Mouse (Mus musculus) bone marrow macrophage, adult 2 months (primary cell): ENCODE measurements around the gene Acsl3.

ENCODE experiments used
- CTCF ChIP-seq: IDR thresholded peaks from 2 replicates; pipeline ENCODE4 v1.5.1; 2012; ENCODE audit warnings: low read depth, mild to moderate bottlenecking, low read length, moderate library complexity
- POLR2A ChIP-seq: IDR thresholded peaks from 2 replicates; pipeline ENCODE4 v1.6.1; 2012; ENCODE audit warnings: mild to moderate bottlenecking, low read depth, low read length, borderline replicate concordance

DNA sequence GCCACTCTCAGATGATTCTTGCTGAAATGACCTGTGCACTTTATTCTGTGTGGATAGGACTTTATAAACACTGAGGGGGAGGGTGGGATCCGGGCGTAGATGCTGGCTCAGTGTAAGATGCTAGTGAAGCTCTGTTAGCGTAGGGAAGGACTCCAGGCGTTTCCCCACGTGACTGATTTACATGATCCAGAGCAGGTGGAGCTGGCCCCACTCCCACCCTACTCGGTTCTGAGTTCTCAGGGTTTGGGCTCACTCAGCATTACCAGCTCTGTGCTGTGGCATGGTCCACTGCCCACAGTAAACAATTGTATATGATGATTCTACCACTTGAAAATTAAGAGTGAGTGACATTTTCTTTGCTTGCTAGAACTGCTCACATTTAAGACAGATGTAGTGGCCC is 40.5 kb downstream of the Acsl3 start:
- TF ChIP-seq CTCF (no peak), POLR2A (no peak)
